Mouse (Mus musculus): ENCODE data around the gene Enam.

- no peak for TF ChIP-seq CTCF (conservative IDR thresholded peaks at IDR 0.05; ENCODE audit: insufficient read depth, insufficient read length, low read depth, low read length)
- no peak for TF ChIP-seq POLR2A (IDR thresholded peaks at IDR 0.05; ENCODE audit: low read depth, low read length)
These were observed 32.1 kb upstream of the Enam start, which contains the start of gene Ambn for GRCm38 (mm10) chr5:88455691-88456090.

Measured in kidney, adult 2 months (tissue).